Mouse (Mus musculus): ENCODE measurements around the gene Tmem165. TPM values are rescaled to one million over a fixed set of nuclear protein-coding genes. Genes with fewer than 3 reads are reported as not detected.

Gene Tmem165
- polyA plus RNA-seq, 1 experiment, result 51.2 TPM

- DNase-seq (ENCODE audit: low read depth), result no peak
These were observed 12.6 kb upstream of the Tmem165 start for GRCm38 (mm10) chr5:76171039-76171438.

- DNase-seq (ENCODE audit: low read depth), result no peak
These were observed 8.6 kb upstream of the Tmem165 start for GRCm38 (mm10) chr5:76175051-76175450.

GRCm38 (mm10) chr5:76176411-76176810, 7.3 kb upstream of the Tmem165 start:
- no peak for DNase-seq (ENCODE audit: low read depth)

GRCm38 (mm10) chr5:76176841-76177240, 6.8 kb upstream of the Tmem165 start:
- DNase-seq (ENCODE audit: low read depth), result no peak

GRCm38 (mm10) chr5:76177664-76178063, 6.0 kb upstream of the Tmem165 start:
- no peak for DNase-seq (ENCODE audit: low read depth)

GRCm38 (mm10) chr5:76179171-76179570, 4.5 kb upstream of the Tmem165 start:
- no peak for DNase-seq (ENCODE audit: low read depth)

GRCm38 (mm10) chr5:76179791-76180190, 3.9 kb upstream of the Tmem165 start:
- DNase-seq (ENCODE audit: low read depth), result no peak

GRCm38 (mm10) chr5:76182326-76182725, 1.4 kb upstream of the Tmem165 start:
- no peak for DNase-seq (ENCODE audit: low read depth)

GRCm38 (mm10) chr5:76183043-76183749, 484 bp upstream of the Tmem165 start:
- DNase-seq (ENCODE audit: low read depth), result no peak

GRCm38 (mm10) chr5:76184286-76185080, 803 bp downstream of the Tmem165 start:
- no peak for DNase-seq (ENCODE audit: low read depth)

GRCm38 (mm10) chr5:76187885-76188284, 4.2 kb downstream of the Tmem165 start:
- DNase-seq (ENCODE audit: low read depth), result no peak

GRCm38 (mm10) chr5:76190609-76191008, 6.9 kb downstream of the Tmem165 start:
- no peak for DNase-seq (ENCODE audit: low read depth)

- no peak for DNase-seq (ENCODE audit: low read depth)
These were observed 9.4 kb downstream of the Tmem165 start for GRCm38 (mm10) chr5:76193075-76193474.

- DNase-seq (ENCODE audit: low read depth), result no peak
These were observed 10.8 kb downstream of the Tmem165 start for GRCm38 (mm10) chr5:76194377-76194945.

GRCm38 (mm10) chr5:76199346-76199745, 15.7 kb downstream of the Tmem165 start:
- DNase-seq (ENCODE audit: low read depth), result no peak

GRCm38 (mm10) chr5:76203171-76203570, 19.5 kb downstream of the Tmem165 start:
- DNase-seq (ENCODE audit: low read depth), result no peak

- no peak for DNase-seq (ENCODE audit: low read depth)
These were observed 22.2 kb downstream of the Tmem165 start for GRCm38 (mm10) chr5:76205886-76206285.

GRCm38 (mm10) chr5:76208066-76208465, 24.4 kb downstream of the Tmem165 start:
- DNase-seq (ENCODE audit: low read depth), result no peak

- DNase-seq (ENCODE audit: low read depth), result no peak
These were observed 33.0 kb downstream of the Tmem165 start for GRCm38 (mm10) chr5:76216691-76217090.

- no peak for DNase-seq (ENCODE audit: low read depth)
These were observed 47.6 kb downstream of the Tmem165 start for GRCm38 (mm10) chr5:76231171-76231855.

- DNase-seq (ENCODE audit: low read depth), result no peak
These were observed 59.6 kb downstream of the Tmem165 start for GRCm38 (mm10) chr5:76243274-76243673.

- no peak for DNase-seq (ENCODE audit: low read depth)
These were observed 60.2 kb downstream of the Tmem165 start for GRCm38 (mm10) chr5:76243929-76244328.

Data from gonadal fat pad, adult 2 months (tissue).